Mouse (Mus musculus) retina, embryonic 14.5 days (tissue): ENCODE results near the gene Slc29a1.

ENCODE experiments used
- DNase-seq: peaks from one replicate; pipeline ENCODE4 v3.0.0-alpha.2; 2015; ENCODE audit warnings: low spot score

Gene Slc29a1

DNA sequence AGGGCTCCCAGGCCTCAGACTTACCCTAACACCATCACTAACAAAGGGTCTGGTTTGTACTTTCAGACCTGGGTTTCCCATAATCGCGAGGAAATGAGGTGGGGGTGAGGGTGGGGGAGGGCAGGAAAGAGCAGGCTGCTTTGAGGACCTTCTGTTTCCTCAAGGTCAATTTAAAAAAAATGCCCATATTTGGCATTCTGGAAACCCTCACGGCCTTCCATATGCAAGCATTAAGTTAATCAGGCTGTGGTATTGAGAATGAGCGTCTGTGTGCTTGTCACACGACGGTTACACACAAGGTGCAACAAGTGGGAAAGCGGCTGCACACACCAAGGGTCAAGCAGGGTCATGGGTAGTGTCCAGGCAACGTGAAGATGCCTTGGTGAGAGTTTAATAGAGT, 12.6 kb upstream of the Slc29a1 start:
- no peak for DNase-seq

DNA sequence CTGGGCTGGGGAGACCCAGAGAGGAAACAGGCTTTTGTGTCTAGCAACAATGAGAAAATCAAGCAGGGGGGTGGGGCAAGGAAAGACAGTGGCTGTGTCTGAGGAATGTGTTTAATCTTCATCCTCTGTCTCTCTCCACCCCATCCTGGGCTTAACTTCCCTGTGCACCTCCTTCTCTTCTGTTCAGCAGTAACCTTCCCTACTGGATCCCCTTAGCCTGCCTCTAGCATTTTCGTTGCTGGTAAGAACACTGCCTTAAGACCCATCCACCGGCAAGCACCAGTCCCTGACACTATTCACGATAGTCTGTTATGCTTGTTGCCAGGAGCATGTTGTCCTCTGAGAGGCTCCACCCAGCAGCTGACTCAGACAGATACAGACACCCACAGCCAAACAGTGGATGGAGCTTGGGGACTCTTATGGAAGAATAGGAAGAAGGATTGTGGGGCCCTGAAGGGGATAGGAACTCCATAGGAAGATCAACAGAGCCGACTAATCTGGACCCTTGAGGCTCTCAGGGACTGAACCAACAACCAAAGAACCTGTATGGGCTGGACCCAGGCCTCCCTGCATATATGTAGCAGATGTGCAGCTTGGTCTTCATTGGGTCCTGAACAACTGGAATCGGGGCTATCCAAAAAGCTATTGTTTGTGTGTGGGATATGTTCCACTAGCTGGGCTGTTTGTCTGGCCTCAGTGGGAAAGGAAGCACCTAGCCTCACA, 10.9 kb upstream of the Slc29a1 start:
- DNase-seq, result peak; percentile 48

DNA sequence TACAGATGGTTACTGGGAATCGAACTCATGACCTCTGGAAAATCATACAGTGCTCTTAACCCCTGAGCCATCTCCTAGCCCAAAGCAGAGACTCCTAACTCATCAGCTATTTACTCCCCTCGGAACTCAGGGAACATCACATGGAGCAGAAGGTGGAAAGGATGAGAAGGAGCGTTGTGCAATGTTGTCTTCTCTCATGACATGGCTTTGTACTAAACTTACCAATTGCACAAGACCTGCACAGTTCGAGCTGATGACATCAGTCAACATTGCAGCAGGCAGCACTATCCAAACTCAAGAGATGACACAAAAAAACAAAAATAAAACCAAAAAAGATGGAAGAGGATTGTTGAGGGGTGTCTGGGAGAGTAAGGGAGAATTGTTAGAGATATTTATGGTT, 9.0 kb upstream of the Slc29a1 start:
- no peak for DNase-seq

DNA sequence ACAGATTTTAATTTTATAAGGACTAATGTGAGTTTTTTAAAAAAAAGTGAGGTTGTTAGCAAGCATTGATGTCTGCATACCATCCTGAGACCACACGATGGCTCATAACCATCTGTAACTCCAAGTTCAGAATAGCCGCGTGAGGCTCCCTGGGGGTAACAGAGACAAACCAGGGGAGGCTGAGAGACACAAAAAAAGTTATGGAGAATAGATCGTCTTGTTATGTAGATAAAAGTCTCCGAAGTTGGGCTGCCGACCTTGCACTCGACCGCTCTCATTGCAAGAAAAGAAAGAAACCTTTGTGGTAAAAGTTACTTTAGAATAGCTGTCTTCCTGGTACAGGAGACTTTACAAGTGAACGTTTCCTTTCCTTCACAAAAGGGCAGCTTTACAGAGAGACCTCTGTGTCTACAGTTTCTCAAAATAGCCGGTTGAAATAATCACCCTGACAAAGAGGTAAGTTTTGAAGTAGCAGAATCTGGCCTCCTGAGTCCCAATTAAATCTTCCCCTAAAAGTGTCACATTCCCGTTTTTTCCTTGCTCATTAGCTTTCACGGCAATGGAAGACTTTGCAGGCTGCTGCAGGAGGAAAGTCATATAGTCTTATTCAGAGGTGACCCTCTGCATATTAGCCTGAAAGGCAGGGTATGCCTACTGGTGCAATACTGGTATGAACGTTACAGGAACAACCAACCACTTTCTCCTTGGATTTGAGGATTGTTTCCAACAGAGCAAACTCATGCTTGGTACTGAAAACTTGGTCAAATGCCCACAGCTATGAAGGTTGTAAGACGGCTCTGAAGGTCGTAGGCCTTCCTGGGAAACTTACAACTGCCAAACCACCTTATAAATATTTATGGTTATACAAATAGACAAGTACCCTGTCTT, 7.8 kb upstream of the Slc29a1 start:
- DNase-seq, result no peak

DNA sequence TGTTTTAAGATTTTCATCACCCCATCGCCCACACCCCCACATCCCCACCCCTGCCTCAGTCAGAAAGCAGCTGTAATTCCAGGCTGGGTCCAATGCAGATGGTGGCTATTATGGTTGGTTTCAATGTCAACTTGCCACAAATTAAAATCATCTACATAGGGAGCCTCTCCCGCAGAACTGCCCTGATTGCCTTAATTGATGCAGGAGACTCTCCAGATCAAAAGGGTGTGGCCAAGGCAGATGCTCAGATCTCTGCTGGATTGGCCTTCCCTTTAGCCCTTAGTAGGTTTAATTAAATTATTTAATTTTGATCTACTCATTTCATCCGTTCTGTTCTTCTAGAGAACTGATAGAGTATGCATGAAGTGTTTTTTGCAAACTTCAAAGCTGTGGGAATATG, 3.6 kb upstream of the Slc29a1 start:
- no peak for DNase-seq

DNA sequence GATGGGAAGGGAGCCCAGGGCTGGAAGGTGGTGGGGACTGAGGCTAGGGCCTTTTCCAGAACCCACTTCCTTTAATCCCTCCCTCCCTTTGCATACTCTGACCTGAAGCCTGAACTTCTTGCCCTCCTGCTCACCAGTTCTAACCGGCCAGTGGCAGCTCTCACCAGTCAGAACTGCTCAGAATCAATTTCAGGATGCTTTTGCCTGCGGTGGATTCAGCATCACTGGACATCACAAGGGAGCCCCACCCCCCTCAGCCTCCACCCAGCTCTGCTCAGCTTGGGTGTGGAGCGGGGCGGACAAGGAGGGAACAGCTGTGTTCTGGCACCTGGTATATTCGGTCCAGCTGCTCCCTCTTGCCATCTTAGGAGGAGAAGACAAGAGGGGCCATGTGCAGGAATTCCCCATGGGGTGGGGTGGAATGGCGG, 2.5 kb upstream of the Slc29a1 start, which contains the start of gene Mymx:
Mymx (minus strand) TSS at position 226 of the 428 bp plus-strand sequence.
- peak; percentile 59 for DNase-seq

DNA sequence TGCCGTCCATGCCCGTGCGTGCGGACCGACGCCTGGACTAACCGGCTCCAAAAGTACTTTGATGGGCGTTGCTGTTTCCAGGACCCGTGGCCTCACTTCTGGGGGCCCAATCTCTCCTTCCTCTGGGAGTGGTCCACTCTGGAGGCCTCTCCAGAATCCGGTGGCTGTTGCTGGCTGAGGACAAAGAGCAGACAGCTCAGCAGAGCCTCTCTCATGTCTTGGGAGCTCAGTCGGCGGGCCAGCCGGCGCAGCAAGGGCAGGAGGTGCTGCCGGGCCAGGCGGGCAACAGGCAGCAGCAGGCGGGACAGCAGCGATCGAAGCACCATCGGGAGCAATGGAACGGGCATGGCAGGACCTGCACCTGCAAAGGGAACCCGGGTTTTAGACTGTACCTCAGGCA, 1.9 kb upstream of the Slc29a1 start:
- peak; percentile 15 for DNase-seq

DNA sequence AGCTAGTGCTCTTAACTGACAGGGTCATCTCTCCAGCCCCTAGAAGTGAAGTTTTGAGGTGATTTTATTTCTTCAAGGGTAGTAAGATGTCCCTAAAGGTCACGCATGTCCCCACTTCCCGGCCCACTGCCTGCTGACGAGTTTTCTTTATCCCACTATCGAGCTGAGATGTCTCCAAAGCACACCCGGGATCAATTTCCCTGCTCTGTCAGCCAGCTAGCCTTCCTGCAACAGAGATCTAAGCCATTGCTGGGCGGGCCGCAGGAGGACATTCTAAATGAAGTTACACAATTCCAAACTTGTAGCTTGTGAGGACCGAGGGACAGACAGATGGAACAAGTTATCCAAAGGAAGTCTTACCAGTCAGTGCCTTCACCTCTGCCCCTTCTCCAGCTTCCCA, 861 bp upstream of the Slc29a1 start:
- DNase-seq, result no peak

DNA sequence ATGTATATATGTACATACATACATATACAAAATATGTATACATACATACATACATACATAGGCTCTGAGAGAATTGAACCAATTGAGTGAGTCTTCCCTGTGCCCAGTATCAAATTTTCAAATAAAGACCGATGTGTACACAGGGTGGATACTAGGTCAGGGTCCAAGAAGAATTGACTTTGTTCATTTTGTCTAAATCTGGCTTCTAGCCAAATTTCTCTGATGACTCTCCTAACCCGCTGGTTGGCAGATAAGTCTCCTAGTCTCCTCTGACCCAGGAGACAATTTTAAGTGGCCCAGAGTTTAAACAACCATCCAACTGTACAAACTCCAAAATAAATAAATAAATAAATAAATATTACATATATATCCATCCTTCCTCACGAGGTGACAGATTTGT, 515 bp downstream of the Slc29a1 start:
- no peak for DNase-seq

DNA sequence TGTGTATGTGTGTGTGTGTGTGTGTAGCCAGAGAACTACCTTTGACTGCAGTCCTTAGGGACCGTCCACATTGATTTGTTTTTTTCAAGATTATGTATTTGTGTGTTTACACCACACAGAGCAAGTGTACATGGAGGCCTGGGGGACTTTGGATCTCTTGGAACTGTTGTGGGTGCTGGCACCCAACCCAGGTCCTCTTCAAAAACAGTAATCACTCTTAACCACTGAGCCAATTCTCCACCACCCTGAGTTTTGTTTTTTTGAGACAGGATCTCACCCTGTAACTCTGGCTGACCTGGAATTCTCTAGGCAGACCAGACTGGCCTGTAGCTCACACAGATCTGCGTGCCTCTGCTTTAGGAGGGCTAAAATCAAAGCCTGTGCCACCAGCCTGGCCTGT, 1.0 kb downstream of the Slc29a1 start:
- DNase-seq, result no peak

DNA sequence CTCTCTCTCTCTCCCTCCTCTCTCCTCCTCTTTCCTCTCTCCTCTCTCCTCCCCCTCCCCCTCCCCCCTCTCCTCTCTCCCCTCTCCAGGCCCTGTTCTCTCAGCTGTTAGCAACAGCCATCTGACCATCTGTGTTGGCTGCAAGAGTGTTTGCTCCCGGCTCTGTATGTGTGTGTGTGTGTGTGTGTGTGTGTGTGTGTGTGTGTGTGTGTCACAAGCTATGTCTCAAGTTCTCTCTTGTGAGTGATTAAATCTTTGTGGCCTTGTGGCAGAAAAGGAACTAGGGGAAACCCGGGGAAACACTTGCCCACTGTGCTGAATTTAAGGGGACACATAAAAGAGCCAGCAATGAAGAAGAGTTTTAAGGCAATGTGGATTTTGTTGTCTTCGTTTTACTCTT, 1.6 kb downstream of the Slc29a1 start:
- DNase-seq, result peak; percentile 57

DNA sequence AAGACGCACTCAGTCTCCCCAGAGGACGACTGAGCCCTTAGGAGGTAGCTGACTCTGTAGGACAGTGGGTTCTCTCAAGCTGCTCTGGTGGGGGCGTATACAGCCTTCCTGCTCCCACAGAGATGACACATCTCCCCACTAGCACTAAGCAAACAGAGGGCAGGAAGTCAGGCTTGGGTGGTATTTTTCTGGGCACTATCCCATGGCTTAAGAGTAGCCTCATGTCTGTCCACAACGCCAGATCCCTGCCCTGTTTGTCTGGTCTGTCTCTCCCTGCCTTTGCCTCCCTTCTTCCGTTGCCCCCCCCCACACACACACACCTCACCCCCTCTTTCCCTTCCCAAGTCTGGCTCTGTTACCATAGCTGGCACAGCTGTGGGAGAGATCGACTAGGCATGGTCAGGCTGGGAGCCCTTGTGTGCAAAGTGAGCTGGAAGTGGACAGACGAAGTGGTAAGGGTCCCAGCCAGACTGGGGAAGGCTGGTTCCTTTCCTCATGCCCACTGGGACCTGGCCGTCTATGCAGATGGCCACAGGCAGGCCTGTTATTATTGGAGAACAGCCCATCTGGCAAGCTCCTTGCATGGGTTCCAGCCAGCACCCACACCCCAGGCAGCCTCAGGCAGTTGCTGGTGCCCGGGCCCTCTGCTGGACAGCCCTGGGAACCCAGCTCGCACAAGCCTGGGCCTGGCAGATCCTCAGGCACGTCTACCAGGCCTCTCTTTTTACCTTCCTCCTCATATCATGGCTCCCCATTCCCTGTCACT, 2.6 kb downstream of the Slc29a1 start:
- peak; percentile 65 for DNase-seq

DNA sequence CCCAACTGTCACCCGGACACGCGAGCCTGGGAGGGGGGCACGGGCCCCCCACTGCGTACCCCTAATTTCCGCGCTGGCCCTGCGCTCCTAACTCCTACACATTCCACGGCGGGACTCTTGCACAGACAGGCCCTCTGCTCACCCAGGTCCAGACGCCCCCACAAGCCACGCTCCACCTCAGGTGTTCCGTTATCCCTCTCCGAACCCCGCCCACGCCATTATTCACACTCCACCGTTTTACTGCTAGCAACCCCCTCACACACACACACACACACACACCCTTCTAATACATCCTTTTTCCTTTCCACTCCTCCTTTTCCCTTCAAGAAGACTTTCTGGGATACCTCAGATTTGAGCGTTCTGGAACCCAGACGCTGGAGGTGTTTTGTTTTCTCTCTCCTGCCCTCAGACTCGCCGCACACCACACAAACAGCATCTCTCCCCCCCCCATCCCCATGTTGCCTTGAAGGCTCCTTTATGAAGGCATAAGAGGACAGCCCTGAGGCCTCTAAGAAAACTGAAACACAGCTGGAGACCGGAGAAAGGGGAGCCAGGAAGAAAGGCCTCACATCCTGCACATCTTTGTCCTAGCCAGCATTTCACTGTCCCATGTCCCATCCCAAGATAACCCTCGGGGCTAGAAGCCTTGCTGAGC, 3.5 kb downstream of the Slc29a1 start:
- no peak for DNase-seq

DNA sequence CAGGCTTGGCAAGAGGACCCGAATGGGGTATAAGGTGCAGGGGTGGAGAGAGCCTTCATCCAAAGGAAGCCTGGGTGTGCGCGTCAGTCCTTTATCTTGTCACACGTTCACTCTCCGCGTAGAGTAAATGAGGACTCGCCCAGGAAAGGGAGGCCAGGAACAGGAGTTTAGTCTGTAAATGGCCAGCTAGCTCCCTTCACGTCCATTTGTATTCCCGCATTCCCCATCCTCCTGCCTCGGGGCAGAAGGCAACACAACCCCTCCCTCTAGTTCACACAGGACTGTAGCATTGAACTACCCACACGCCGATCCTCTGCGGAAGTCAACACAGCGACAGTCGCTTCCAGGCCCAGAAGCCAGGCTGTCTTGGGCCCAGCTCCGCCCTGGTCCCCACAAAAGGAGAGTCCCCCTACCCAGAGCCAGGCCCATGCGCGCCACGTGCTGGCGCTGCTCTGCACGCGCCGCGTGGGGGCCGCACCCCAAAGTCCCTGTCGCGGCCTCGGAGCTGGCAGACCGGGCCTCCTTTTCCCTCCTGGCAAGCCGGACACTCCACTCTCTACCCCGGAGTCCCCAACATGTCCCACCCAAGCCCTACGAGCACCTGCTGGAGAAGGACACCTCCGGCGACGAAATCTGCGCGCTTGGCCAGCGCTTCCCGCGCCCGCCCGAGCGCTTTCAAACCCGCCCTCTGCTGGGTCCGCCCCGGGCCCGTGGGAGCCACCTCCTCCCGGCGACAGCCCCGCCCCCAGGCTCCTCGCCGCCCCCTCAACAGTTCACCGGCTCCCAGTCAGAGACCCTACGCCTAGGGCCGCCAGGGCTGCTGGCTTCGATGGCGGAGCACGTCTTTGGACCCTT, 4.3 kb downstream of the Slc29a1 start:
- DNase-seq, result peak; percentile 73

DNA sequence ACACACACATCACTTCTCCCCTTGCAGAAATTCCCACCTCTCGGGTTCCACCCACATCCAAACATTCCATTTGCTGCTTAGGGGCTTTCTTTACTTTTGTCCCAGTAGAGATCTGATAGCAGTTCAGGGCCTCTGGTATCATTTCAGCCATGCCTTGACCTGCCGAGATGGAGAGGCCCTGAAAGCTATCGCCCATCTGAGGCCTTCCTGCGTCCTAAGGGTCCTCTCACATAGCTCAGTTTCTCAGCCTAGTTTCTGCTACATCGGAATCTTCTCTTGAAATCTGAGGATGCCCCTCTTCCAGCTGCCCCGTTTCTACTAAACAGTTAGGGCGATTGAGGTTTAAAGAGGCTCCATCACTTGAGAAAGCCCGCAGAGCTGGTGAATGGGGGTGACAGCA, 5.2 kb downstream of the Slc29a1 start:
- no peak for DNase-seq

DNA sequence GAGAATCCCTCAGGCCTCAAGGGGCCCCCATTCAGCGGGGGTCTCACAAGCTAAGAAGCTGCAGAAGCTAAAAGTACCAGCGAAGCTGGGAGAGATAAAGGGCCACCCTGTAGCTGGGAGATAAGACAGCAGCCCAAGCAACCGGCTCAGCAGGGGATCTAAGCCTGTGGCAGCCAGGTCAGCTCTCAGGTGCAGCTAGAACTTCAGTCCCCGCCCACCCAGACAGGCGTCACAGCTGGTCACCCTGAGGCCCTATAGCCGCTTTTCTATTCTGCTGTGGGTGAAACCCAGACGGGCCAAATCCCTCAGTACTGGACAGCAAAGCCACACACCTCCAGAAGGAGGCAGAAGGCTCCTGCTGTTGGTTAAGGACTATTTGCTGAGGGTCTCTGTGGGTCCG, 5.9 kb downstream of the Slc29a1 start:
- DNase-seq, result no peak

DNA sequence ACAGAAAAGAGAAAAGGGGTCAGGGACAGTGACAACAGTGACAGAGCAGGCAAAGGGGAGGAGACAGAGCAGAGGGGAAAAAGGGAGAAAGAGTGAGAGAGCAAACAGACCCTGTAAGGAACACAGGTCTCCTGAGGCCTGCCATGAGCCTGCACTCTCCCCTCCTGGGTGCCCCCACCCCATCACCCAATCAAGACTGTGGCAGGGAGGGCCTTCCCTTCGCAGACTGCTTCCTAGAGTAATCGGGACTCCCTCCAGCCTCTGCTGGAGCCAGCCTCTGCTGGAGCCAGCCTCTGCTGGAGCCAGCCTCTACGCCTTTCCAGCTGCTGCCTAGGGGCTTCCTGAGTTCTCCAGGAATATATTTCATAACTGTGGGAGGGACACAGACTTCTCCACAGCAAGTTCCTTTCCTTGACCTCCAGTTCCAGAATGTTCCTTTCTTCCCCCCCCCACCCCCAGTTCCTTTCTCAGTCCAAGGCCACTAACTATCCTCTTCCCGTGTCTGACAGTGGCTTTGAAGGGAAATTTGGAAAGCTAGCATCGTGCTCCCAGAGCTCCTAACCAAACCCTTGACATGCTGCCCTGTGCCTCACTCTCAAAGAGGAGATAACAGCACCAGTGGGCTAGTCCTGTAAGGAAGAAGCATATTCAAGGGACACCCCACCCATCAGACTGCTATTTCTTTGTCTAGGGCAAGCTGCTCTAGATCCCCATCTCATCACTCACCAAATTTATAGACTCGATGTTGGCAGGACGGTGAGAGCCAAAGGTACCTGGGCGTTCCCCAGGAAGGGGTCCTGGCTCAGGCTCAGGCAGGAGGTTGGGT, 6.6 kb downstream of the Slc29a1 start:
- DNase-seq, result no peak

DNA sequence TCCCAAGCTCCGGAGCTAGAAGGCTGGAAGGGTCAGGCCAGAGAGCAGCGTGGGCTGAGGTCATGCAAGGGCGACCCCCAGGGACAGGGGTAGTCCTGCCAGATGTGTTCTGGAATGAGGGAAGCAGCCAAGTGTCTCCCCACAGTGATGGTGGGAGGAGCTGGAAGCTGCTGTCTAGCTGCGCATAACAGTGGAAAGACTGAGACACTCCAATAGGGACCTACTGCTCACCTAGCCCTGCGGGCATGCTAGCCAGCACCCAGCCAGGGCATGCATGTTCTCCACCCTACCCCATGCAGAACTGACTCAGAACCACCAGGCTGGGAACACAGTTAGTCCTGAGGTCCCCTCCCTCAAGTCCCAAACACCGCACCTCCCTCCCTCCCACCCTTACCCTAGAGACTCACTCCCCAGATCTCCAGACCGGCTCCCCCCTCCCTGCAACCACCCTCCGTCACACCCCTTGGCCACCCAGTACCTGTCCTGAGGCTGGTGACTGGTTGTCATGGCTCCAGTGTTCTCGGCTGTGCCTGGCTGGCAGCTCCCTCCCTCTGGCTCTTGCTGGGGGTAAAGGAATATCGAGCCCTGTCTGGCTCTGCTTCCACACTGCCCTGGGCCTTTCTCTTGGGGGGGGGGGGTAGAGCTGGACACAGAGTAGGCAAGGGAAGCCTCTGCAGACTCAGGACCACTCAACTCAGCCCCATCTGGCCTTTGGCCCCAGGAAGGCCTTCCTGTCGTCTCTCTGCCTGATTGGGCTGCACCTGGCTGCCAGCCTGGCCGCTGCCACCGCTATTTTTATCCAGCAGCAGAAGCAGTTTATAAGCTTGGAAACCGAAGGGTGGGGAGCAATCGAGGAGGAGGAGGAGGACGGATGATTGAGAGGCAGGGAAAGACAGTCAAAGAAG, 7.5 kb downstream of the Slc29a1 start:
- DNase-seq, result no peak

DNA sequence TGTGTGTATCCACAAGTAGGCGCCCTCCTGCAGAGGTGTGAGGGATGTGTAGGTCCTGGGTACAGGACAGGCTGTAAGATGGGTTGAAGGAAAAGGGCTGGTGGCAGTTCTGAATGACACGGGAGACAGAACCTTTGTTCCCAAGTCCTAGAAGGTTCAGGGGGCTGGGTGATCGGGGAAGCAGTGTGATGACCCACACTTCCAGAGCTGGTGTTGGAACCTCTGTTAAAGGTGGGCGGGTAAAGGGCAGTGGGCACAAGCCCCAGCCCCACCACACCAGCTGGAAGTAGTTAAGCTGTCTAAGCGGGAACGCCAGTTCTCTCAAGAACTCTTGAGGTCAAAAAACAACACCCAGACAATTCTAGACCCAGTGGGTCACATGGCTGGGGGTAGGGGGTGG, 9.0 kb downstream of the Slc29a1 start:
- DNase-seq, result no peak
